Mouse (Mus musculus): ENCODE measurements around the gene Dntt. TPM values are rescaled to one million over a fixed set of nuclear protein-coding genes. Genes with fewer than 3 reads are reported as not detected.

Gene Dntt
- total RNA-seq, 1 experiment, result not detected

DNA sequence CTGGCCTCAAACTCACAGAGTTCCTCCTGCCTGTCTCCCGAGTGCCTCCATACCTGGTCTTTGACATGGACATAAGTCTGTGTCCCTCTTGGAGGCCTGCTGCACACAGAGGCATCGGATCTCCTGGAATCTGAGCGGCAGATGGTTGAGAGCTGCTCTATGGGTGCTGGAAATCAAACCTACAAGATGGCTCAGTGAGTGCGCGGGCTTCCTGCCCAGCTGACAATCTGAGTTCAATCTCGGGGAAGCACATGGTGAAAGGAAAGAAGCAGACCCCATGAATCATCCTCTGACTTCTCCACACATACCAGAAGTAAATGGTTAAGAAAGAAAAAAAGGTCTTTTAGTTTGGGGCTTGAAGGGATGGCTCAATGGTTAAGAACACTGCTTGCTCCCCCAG, 2.8 kb downstream of the Dntt start:
- H3K27ac ChIP-seq (ENCODE audit: insufficient read depth, low read depth, low read length, poor library complexity, severe bottlenecking), result no peak overlapping the region
- H3K9me3 ChIP-seq (ENCODE audit: control insufficient read depth, insufficient read depth, low read depth, low read length), result no peaks in the 10 kb centered on the region
- in situ Hi-C loops (cut with MboI; ENCODE audit: low sequenced_read_pairs in 2 of 2, unreplicated experiment in 2 of 2), result loop anchor here (25.0 kb wide), 1 partner anchor 270 kb away; no protein-coding TSS in a partner anchor
- H3K36me3 ChIP-seq (ENCODE audit: control insufficient read depth, insufficient read depth, low read length, poor library complexity, severe bottlenecking), result no peaks in the 10 kb centered on the region
- no peak overlapping the region for H3K4me3 ChIP-seq (ENCODE audit: insufficient read depth in 1 of 2, low read depth in 1 of 2, low read length in 2 of 2, poor library complexity in 1 of 2, severe bottlenecking in 1 of 2)
- no peak for TF ChIP-seq ZC3H11A (IDR thresholded peaks at IDR 0.05; ENCODE audit: borderline replicate concordance, low read depth, low read length)
- no peak for TF ChIP-seq ZNF384 (IDR thresholded peaks at IDR 0.05; ENCODE audit: low read depth, low read length)
- H3K9ac ChIP-seq (ENCODE audit: insufficient read depth, low read depth, low read length, poor library complexity, severe bottlenecking), result no peak overlapping the region
- H3K4me1 ChIP-seq (ENCODE audit: control insufficient read depth in 2 of 2, insufficient read depth in 2 of 2, low read length in 2 of 2, poor library complexity in 1 of 2), result no peaks in the 10 kb centered on the region
- no peak for DNase-seq (ENCODE audit: low read depth, low spot score)

DNA sequence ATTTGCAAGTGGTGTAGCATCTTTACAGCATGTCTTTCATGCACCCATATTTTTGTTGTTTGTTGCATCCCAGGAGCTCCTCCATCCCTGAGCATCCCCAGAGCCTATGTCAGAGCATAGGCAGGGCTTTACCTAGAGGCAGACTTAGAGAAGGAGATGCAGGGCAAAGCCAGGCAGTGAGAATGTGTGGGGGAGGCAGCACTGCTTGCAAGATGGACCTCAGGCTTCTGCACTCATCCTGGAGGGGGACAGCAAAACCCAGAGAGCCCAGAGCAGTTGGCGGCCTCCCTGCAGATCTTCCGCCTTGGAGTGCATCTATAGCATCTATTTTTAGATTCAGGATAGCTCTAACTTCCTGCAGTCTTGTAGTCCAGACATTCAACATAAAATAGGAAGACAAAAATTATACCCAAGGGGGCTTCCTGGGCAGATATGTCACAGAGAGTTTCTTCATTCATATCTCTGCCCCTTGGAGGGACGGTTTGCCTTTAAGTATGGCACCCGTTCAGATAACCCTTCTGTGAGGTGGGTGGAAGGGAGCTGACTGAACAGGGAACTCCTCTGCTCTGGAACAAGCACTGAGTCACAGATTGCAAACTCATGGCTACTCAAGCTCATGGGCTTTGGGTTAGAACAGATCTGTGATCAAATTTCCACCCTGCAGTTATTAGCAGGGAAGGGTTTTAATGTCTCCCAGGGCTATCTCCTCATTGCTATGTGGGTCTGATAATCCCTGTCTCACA, 6.9 kb downstream of the Dntt start:
- H3K4me3 ChIP-seq (ENCODE audit: insufficient read depth in 1 of 2, low read depth in 1 of 2, low read length in 2 of 2, poor library complexity in 1 of 2, severe bottlenecking in 1 of 2), result no peak overlapping the region
- no peaks in the 10 kb centered on the region for H3K9me3 ChIP-seq (ENCODE audit: control insufficient read depth, insufficient read depth, low read depth, low read length)
- no peak overlapping the region for H3K9ac ChIP-seq (ENCODE audit: insufficient read depth, low read depth, low read length, poor library complexity, severe bottlenecking)
- no peaks in the 10 kb centered on the region for H3K36me3 ChIP-seq (ENCODE audit: control insufficient read depth, insufficient read depth, low read length, poor library complexity, severe bottlenecking)
- no peak overlapping the region for H3K27ac ChIP-seq (ENCODE audit: insufficient read depth, low read depth, low read length, poor library complexity, severe bottlenecking)
- DNase-seq (ENCODE audit: low read depth, low spot score), result no peak
- TF ChIP-seq ZNF384 (IDR thresholded peaks at IDR 0.05; ENCODE audit: low read depth, low read length) (no peak), CHD2 (IDR thresholded peaks at IDR 0.05; ENCODE audit: low read depth, low read length) (no peak), ZC3H11A (IDR thresholded peaks at IDR 0.05; ENCODE audit: borderline replicate concordance, low read depth, low read length) (no peak), HCFC1 (IDR thresholded peaks at IDR 0.05; ENCODE audit: borderline replicate concordance, insufficient read depth, low read length) (no peak), MAFK (IDR thresholded peaks at IDR 0.05; ENCODE audit: insufficient read depth, low read depth, low read length) (no peak)
- no peaks in the 10 kb centered on the region for H3K4me1 ChIP-seq (ENCODE audit: control insufficient read depth in 2 of 2, insufficient read depth in 2 of 2, low read length in 2 of 2, poor library complexity in 1 of 2)
- in situ Hi-C loops (cut with MboI; ENCODE audit: low sequenced_read_pairs in 2 of 2, unreplicated experiment in 2 of 2), result loop anchor here (25.0 kb wide), 1 partner anchor 274 kb away; no protein-coding TSS in a partner anchor

DNA sequence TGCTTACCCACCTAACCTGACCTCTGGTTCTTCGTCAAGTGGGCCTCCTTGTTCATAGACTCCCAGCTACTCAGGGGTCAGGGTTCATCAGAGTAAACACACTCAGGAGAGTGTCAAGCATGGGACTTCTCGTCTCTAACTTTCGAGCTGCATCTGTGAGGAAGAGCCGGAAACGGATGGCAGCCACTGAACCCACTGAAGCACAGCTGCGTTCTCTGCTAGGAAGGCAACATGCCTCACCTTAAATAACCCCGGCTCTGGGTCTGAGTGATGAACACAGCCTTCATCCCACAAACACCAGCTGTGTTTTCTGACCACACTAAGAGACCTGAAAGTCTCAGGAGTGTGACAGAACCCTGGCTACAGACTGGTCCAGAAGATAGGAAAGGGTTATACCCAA, 10.0 kb downstream of the Dntt start:
- H3K4me1 ChIP-seq (ENCODE audit: control insufficient read depth in 2 of 2, insufficient read depth in 2 of 2, low read length in 2 of 2, poor library complexity in 1 of 2), result no peaks in the 10 kb centered on the region
- H3K9ac ChIP-seq (ENCODE audit: insufficient read depth, low read depth, low read length, poor library complexity, severe bottlenecking), result no peak overlapping the region
- no peaks in the 10 kb centered on the region for H3K9me3 ChIP-seq (ENCODE audit: control insufficient read depth, insufficient read depth, low read depth, low read length)
- in situ Hi-C loops (cut with MboI; ENCODE audit: low sequenced_read_pairs in 2 of 2, unreplicated experiment in 2 of 2), result loop anchor here (25.0 kb wide), 1 partner anchor 277 kb away; no protein-coding TSS in a partner anchor
- H3K4me3 ChIP-seq (ENCODE audit: insufficient read depth in 1 of 2, low read depth in 1 of 2, low read length in 2 of 2, poor library complexity in 1 of 2, severe bottlenecking in 1 of 2), result no peak overlapping the region
- no peak overlapping the region for H3K27ac ChIP-seq (ENCODE audit: insufficient read depth, low read depth, low read length, poor library complexity, severe bottlenecking)
- H3K36me3 ChIP-seq (ENCODE audit: control insufficient read depth, insufficient read depth, low read length, poor library complexity, severe bottlenecking), result no peaks in the 10 kb centered on the region
- TF ChIP-seq ZNF384 (IDR thresholded peaks at IDR 0.05; ENCODE audit: low read depth, low read length), result no peak
- TF ChIP-seq MAFK (IDR thresholded peaks at IDR 0.05; ENCODE audit: insufficient read depth, low read depth, low read length), result no peak
- no peak for TF ChIP-seq ZC3H11A (IDR thresholded peaks at IDR 0.05; ENCODE audit: borderline replicate concordance, low read depth, low read length)
- TF ChIP-seq CHD2 (IDR thresholded peaks at IDR 0.05; ENCODE audit: low read depth, low read length), result no peak
- TF ChIP-seq HCFC1 (IDR thresholded peaks at IDR 0.05; ENCODE audit: borderline replicate concordance, insufficient read depth, low read length), result no peak
- no peak for DNase-seq (ENCODE audit: low read depth, low spot score)

DNA sequence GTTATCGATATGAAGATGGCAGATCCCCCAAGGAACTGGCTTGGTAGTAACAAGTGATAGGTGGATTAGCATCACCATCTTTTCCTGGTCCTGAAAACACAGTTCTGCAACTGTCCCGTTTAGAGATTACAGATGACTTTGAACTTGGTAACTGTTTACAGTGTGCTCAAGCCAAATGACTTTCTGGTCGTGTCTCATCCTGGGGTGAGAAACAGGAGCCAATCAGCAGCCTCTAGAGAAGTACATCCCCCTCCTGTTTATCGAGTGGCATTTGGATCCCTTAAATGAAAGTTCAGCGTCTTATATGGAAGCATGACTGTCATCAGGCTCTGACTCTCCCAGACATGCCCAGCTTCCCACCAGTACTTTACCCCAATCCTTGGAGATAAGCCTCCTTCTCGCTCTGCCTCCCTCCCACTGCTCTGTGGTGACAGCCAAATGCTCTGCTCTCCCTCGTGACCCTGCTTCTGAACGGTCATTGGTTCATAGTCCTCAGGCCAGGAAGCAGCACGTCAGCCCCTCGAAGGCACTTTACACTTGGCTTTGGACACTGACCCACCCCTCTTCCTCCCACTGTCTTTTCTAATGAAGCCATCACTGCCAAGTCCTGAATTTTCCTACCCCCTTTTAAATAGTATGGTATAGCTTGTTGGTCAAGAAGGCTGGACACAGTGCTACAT, 16.2 kb downstream of the Dntt start:
- DNase-seq (ENCODE audit: low read depth, low spot score), result no peak
- Histone ChIP-seq H3K4me3 (ENCODE audit: insufficient read depth in 1 of 2, low read depth in 1 of 2, low read length in 2 of 2, poor library complexity in 1 of 2, severe bottlenecking in 1 of 2) (no peak overlapping the region), H3K4me1 (ENCODE audit: control insufficient read depth in 2 of 2, insufficient read depth in 2 of 2, low read length in 2 of 2, poor library complexity in 1 of 2) (no peaks in the 10 kb centered on the region), H3K27ac (ENCODE audit: insufficient read depth, low read depth, low read length, poor library complexity, severe bottlenecking) (no peak overlapping the region), H3K9ac (ENCODE audit: insufficient read depth, low read depth, low read length, poor library complexity, severe bottlenecking) (no peak overlapping the region), H3K36me3 (ENCODE audit: control insufficient read depth, insufficient read depth, low read length, poor library complexity, severe bottlenecking) (no peaks in the 10 kb centered on the region), H3K9me3 (ENCODE audit: control insufficient read depth, insufficient read depth, low read depth, low read length) (no peaks in the 10 kb centered on the region)
- in situ Hi-C loops (cut with MboI; ENCODE audit: low sequenced_read_pairs in 2 of 2, unreplicated experiment in 2 of 2), result loop anchor here (25.0 kb wide), 1 partner anchor 283 kb away; no protein-coding TSS in a partner anchor
- TF ChIP-seq CHD2 (IDR thresholded peaks at IDR 0.05; ENCODE audit: low read depth, low read length) (no peak), ZNF384 (IDR thresholded peaks at IDR 0.05; ENCODE audit: low read depth, low read length) (no peak), MAFK (IDR thresholded peaks at IDR 0.05; ENCODE audit: insufficient read depth, low read depth, low read length) (no peak), ZC3H11A (IDR thresholded peaks at IDR 0.05; ENCODE audit: borderline replicate concordance, low read depth, low read length) (no peak), HCFC1 (IDR thresholded peaks at IDR 0.05; ENCODE audit: borderline replicate concordance, insufficient read depth, low read length) (no peak)
